Mouse (Mus musculus): ENCODE data around the gene Atg2b.

- no peak for TF ChIP-seq POLR2A (IDR thresholded peaks at IDR 0.05; ENCODE audit: control insufficient read depth, extremely low read depth, insufficient read depth, low read length, poor library complexity)
- TF ChIP-seq CTCF (IDR thresholded peaks at IDR 0.05; ENCODE audit: borderline replicate concordance, control insufficient read depth, extremely low read depth, insufficient read depth, low read length, poor library complexity): no peak
Measured at GRCm38 (mm10) chr12:105720196-105720595, 35.2 kb upstream of the Atg2b start.

Measured in thymus, adult 2 months (tissue).